Mouse (Mus musculus): ENCODE results near the gene Rhox2b. TPM values are rescaled to one million over a fixed set of nuclear protein-coding genes. Genes with fewer than 3 reads are reported as not detected.
"Not testable (repeated sequence)": the region's sequence is repeated elsewhere in the genome, so short reads cannot be mapped to it uniquely, and the experiment has no call there.

Rhox2b gene
- total RNA-seq (2021): not detected
- long read RNA-seq, experiment 1: 0 reads
- long read RNA-seq, experiment 2: 0 reads

DNA sequence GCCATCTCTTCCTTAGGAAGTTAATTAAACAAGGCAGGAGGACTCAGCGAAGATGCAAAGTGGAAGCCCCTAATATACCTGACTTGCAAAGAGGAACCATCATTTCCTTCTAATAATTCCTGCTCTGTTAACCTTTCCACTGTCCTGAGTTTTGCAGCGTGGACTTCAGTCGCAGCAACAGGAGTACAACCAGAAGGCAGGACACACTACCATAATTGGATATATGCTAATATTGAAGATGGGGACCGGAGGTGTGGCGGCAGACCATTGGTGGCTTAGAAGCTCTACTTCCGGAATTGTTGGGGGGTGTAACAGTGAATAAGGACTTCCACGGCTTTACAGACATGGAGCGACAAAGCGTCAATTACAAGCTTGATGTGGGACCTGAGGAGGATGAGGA is at the start of gene Rhox2b:
Gene Rhox2b (plus strand): TSS at position 301 of the 400 bp plus-strand sequence.
- not testable (repeated sequence) for DNase-seq

- DNase-seq: not testable (repeated sequence)
These were observed 32.1 kb upstream of the Rhox2b start, which contains the start of gene Rhox3a2 for GRCm38 (mm10) chrX:37379728-37380127. Gene Rhox3a2 (plus strand): TSS chrX:37380028.

DNA sequence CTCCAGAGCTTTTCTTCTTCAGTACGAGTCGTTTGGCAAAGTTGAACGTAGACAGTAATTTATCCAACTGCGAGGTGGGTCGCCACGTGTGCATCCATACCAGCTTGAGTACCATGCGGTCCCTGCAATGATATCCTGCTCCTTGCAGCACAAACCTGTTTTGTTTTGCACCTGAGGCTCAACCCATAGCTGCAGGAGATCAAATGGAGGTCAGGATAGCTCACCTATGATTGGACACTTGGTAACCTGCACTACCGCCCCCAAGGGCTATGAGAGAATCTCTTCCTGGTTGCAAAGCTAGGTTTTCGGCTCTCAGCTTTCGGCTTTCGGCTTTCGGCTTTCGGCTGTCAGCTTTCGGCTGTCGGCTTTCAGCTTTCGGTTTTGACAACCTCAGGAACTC is 21.3 kb upstream of the Rhox2b start, which contains the start of gene Rhox4a2:
Gene Rhox4a2 (plus strand): TSS at position 301 of the 400 bp plus-strand sequence.
- DNase-seq: not testable (repeated sequence)

DNA sequence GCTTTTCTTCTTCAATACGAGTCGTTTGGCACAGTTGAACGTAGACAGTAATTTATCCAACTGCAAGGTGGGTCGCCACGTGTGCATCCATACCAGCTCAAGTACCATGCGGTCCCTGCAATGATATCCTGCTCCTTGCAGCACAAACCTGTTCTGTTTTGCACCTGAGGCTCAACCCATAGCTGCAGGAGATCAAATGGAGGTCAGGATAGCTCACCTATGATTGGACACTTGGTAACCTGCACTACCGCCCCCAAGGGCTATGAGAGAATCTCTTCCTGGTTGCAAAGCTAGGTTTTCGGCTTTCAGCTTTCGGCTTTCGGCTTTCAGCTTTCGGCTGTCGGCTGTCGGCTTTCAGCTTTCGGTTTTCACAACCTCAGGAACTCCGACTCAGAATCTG is 20.3 kb downstream of the Rhox2b start, which contains the start of gene Rhox4b:
Gene Rhox4b (plus strand): TSS at position 301 of the 400 bp plus-strand sequence.
- not testable (repeated sequence) for DNase-seq

GRCm38 (mm10) chrX:37453380-37453779 is 41.5 kb downstream of the Rhox2b start, which contains the start of gene Rhox2c:
Gene Rhox2c (plus strand): TSS chrX:37453680.
- not testable (repeated sequence) for DNase-seq

DNA sequence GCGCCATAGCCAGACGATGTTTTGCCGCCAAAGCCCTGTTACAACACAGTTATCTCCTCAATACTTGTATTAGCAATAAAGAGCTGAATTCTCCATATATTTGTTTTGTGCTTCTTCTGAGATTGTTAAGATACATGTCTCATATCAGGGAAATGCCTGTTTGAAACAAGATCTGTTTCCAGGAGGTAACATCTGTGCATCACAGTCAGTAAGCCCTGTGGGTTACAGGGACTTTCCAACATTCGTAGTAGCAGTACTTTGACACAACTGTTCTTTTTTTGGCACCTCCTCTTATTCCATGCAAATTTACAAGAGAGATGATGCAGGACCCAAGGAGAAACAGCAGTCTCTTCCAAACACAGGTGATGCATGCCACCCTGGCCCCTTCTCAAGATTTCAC is 46.4 kb downstream of the Rhox2b start, which contains the start of gene Rhox3c:
Gene Rhox3c (plus strand): TSS at position 301 of the 400 bp plus-strand sequence.
- not testable (repeated sequence) for DNase-seq

Other genes starting within 250 kb of the Rhox2b start
- not detected for gene Akap14, start 243.2 kb upstream of the Rhox2b start, total RNA-seq (2021)
- 100 to 1,000 TPM; 430 to 453 TPM for gene Ndufa1, start 220.9 kb upstream of the Rhox2b start, total RNA-seq (2021)
- 1 to 10 TPM; 1.8 to 2.8 TPM for gene Rnf113a1, start 220.8 kb upstream of the Rhox2b start, total RNA-seq (2021)
- gene Gm9, start 201.0 kb upstream of the Rhox2b start, total RNA-seq (2021): not detected
- gene Rhox1, start 189.8 kb upstream of the Rhox2b start, total RNA-seq (2021): not detected
- gene Rhox2a, start 167.1 kb upstream of the Rhox2b start, total RNA-seq (2021): not detected
- not detected for gene Rhox3a, start 162.1 kb upstream of the Rhox2b start, total RNA-seq (2021)
- not detected for gene Rhox4a, start 146.7 kb upstream of the Rhox2b start, total RNA-seq (2021)
- not detected for gene Rhox3a2, start 32.0 kb upstream of the Rhox2b start, total RNA-seq (2021)
- gene Rhox4a2, start 21.2 kb upstream of the Rhox2b start, total RNA-seq (2021): not detected
- gene Rhox4b, start 20.4 kb downstream of the Rhox2b start, total RNA-seq (2021): not detected
- not detected for gene Rhox2c, start 41.6 kb downstream of the Rhox2b start, total RNA-seq (2021)
- gene Rhox3c, start 46.5 kb downstream of the Rhox2b start, total RNA-seq (2021): not detected
- gene Rhox4c, start 68.3 kb downstream of the Rhox2b start, total RNA-seq (2021): not detected
- gene Rhox2d, start 81.4 kb downstream of the Rhox2b start, total RNA-seq (2021): not detected
- gene Rhox4d, start 102.3 kb downstream of the Rhox2b start, total RNA-seq (2021): not detected
- gene Rhox2e, start 118.4 kb downstream of the Rhox2b start, total RNA-seq (2021): not detected
- gene Rhox3e, start 130.0 kb downstream of the Rhox2b start, total RNA-seq (2021): not detected
- not detected for gene Rhox4e, start 145.3 kb downstream of the Rhox2b start, total RNA-seq (2021)
- not detected for gene Rhox2f, start 159.3 kb downstream of the Rhox2b start, total RNA-seq (2021)
- not detected for gene Rhox3f, start 168.9 kb downstream of the Rhox2b start, total RNA-seq (2021)
- not detected for gene Rhox4f, start 195.6 kb downstream of the Rhox2b start, total RNA-seq (2021)
- gene Rhox3g, start 216.5 kb downstream of the Rhox2b start, total RNA-seq (2021): not detected
- gene Rhox2g, start 231.4 kb downstream of the Rhox2b start, total RNA-seq (2021): not detected
- gene Rhox4g, start 239.3 kb downstream of the Rhox2b start, total RNA-seq (2021): not detected

All from gastrocnemius, postnatal 25 days (tissue).